Mouse (Mus musculus) hematopoietic multipotent progenitor cell, adult 10-12 weeks (in vitro differentiated cells): ENCODE results near the gene Olfr987. TPM values are rescaled to one million over a fixed set of nuclear protein-coding genes. Genes with fewer than 3 reads are reported as not detected.

Experiments
- polyA plus RNA-seq: library from polyadenylated mRNA; stranded (reverse); fragments of >175 nt; gene quantifications from 2 replicates; pipeline ENCODE4 v1.2.3, GENCODE M21; 2012; ENCODE audit warnings: low replicate concordance

Olfr987 gene
- polyA plus RNA-seq = not detected in 2 replicates

GRCm38 (mm10) chr2:85339215-85339614, at the start of gene Olfr987:
Gene Olfr987 (minus strand): TSS chr2:85339315.

DNA sequence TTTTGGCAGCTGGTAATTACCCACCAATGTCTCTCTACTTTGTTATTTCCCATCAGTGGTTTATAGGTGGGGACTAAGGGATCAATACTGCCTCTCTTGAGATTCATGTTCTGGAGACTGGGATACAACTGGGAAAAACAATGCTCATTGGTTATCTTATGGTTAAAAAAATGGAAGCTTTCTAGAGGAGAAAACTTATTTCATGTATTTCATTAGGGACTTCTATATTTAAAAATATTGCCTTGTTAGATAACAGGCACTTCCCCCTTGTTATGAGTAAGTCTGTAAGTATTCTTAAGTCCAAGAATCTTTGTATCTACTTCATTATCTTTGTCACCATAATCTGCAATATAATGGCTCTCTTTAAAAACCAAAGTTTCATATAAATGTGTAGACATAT, 24.0 kb upstream of the Olfr987 start, which contains the start of gene Olfr988:
TSS of gene Olfr988 (minus strand) at position 101 of the 400 bp plus-strand sequence.

Other genes with a start within 250 kb of the Olfr987 start
- 0.03 and 0.21 TPM in 2 replicates for gene Aplnr, start 203.1 kb downstream of the Olfr987 start, polyA plus RNA-seq
- gene Lrrc55, start 142.1 kb downstream of the Olfr987 start, polyA plus RNA-seq = 0.04 TPM in 1 of 2 replicates, not detected in the other
- gene Olfr988, start 23.9 kb upstream of the Olfr987 start, polyA plus RNA-seq = not detected in 2 replicates
- gene Olfr992, start 70.2 kb upstream of the Olfr987 start, polyA plus RNA-seq = not detected in 2 replicates
- gene Olfr993, start 75.6 kb upstream of the Olfr987 start, polyA plus RNA-seq = not detected in 2 replicates
- not detected in 2 replicates for gene Olfr994, start 97.1 kb upstream of the Olfr987 start, polyA plus RNA-seq
- not detected in 2 replicates for gene Olfr995, start 104.3 kb upstream of the Olfr987 start, polyA plus RNA-seq
- not detected in 2 replicates for gene 4833423E24Rik, start 179.7 kb upstream of the Olfr987 start, polyA plus RNA-seq
- not detected in 2 replicates for gene Olfr996, start 239.9 kb upstream of the Olfr987 start, polyA plus RNA-seq
- not detected in 2 replicates for gene Olfr998, start 249.6 kb upstream of the Olfr987 start, polyA plus RNA-seq